Mouse (Mus musculus): ENCODE data around the gene Rpl27a.

Gene Rpl27a

DNA sequence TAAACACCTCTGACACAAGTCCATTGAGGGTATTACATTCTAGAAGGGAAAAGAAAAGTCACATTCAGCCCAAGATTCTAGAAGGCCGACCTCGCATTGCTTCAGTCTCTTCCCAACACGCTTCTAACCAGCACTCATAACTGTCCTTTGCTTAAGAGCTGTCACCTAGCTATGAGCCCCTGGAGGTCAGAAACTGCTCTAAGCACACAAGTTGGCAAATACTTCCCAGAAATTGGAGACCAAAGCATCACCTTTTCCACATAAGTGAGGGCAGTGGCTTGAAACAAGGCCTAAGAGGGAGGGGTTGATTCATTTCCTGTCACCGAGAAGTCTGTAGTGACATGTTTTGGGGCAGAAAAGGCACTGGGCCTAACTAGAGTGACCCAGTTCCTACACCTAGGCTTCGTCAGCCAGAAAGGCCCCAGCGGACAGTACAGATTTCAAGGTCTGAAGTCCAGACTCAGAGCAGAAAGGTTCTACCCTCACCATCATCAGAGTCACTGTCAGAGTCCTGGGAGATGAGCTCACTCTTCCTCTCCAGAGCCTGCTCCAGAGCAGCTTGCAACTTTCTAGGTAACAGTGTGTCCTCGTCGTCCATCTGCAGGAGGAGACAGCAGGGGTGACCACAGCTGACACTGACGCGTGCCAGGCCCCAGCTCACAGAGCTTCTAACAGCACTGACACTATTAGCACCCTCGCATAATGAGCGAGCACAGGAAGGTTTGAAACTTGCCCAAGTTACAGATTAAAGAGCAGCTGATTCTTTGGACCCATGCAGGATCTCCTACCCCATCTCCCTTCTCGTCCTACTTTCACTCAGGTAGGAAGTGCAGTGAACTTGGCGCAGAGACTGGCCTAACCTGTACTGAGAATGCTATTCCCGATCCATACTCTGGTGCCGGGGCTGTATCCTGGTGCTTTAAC lies 7.1 kb downstream of the Rpl27a start:
- DNase-seq (ENCODE audit: low spot score): no peak

DNA sequence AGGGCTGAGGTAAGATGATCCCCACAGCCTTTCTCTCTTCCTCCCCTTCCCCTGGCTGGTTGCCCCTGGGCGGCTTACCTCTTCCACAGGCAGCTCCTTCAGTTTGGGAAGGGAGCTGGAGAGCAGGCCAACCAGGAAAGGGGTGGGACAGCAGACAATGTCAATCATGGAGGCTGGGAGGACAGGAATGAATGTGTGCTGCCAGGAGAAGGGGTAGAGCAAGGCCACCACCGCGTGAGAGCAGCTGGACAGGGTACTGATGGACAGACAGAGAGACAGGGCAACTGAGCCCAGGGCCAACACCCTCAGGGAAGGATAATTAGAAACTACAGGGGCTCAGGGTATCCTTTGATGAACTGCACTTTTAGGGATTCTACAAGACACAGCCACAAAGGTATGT lies 8.6 kb downstream of the Rpl27a start:
- DNase-seq (ENCODE audit: low spot score): no peak

DNA sequence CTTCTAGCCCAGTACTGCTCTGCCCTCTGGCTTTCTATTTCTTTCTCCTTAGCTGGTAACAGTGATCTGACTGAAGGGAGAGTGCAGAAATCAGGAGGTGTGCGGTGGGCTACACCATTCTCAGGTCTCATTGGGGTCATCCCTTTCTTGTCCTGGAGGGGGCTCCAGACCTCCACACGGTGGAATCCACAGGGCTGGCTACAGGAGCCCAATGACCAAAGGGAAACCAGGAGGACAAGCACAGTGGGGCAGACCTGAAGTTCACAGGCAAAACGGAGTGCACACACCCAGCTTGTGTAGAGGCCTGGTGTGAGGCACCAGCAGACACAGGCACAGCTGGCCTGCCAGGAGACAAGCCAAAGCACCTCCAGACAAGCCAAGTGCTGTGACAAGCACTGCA lies 9.4 kb downstream of the Rpl27a start:
- DNase-seq (ENCODE audit: low spot score): no peak

DNA sequence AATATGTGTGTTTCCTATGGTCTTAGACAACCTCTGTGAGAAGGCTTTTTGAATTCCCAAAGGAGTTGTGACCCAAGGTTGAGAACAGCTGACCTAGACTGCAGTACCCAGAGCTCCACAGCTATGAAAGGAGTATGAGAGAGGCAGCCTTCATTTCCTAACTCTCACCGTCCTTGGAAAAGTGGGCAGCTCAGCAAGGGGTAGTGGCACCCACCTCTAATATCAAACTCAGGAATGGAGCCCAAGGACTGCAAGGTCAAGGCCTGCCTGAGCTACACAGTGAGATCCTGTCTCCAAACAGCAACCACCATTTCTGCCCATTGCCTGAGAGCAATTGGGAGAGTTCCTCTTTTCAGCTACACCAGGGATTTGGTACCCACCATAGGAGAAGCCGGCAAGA lies 10.8 kb downstream of the Rpl27a start:
- no peak for DNase-seq (ENCODE audit: low spot score)

DNA sequence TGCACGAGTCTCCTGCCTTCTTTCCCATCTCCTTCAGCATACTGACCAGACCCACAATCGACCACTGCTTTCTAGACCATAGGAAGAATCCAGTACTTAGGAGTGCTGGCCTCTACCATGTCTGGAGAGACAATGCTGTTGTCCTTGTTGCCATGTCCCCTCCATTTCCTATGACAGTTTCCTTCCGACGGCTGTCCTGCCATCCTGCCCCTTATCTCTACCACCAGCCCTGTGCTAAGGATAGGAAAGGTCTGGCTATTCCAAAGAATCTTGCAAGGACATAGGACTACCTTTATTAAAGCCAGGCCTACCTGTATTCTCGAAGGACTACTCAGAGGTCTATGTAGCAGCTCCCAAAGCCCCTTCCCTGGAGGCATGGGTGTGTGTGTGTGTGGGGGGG lies 12.6 kb downstream of the Rpl27a start:
- no peak for DNase-seq (ENCODE audit: low spot score)

DNA sequence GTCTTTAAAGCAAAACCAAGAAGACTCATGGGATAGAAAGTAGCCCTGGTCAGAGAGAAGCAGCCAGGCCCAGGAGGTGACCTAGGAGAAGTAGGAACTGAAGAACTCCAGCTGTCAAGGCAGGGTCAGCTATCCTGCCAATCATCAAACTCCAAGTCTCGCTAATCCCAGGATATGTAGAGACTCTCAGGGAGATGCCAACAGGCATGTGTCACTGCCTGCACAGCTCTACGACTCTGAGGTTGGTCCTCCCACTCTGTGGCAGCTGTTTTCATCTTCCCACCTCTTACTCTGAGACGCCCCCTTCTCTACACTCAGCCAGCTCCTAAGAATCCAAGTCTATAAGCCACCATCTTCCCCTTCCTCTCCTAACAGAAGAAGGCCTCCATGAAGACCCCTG lies 13.7 kb downstream of the Rpl27a start:
- DNase-seq (ENCODE audit: low spot score): no peak

DNA sequence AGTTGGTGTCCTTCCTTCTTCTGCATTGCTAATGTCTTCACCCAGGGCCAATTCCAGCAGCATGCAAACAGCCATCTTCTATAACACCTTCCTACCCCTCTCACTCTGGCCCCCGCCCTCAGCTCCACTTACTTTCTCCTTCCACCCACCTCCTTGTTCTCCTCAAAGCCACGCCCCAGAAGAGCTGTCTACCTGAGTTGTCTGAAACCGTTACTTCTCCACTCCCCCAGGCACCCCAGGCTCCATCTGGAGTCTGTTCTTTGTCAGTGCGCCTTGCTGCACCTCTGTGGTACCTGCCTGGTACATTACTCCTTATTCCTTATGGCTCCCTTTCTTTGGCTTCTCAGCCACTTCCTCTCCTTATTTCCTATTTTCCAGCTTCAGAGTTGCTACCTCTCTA lies 14.2 kb downstream of the Rpl27a start:
- no peak for DNase-seq (ENCODE audit: low spot score)

DNA sequence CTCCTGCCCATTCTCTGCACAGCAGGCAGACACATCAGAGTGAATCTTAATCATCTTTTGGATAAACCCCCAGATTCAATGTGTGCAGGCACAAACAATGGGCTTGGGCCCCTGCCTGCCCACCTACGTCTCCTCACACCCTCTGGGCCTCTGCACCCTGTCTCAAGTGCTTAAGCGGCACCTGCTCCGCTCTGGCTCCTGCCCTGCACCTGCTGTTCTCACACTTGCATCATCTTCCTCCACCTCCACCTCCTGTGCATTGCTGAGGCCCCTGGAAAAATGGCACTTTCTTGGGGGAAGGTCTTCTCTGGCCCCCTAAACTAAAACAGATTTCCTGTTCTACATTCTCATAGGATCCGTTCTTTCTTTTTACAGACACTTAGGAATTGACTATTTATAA lies 14.9 kb downstream of the Rpl27a start:
- no peak for DNase-seq (ENCODE audit: low spot score)

DNA sequence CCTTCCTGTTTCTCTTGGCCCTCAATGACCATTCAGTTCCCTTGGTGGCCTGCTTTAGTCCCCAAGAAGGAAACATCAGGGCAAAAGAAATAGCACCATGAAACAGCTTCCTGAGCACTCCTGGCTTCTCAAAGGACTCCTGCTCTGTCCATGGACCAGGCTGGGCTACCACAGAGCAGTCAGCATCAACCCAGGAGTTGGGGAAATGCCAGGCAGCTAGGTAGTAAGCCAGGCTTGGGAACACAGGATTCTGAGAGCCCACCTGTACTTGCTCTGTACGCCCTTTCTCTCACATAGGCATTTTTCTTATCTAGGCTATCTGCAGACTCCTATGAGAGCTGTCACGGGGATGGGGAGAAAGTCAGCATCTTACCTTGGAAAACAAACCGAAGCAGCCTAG lies 16.0 kb downstream of the Rpl27a start:
- DNase-seq (ENCODE audit: low spot score): no peak

DNA sequence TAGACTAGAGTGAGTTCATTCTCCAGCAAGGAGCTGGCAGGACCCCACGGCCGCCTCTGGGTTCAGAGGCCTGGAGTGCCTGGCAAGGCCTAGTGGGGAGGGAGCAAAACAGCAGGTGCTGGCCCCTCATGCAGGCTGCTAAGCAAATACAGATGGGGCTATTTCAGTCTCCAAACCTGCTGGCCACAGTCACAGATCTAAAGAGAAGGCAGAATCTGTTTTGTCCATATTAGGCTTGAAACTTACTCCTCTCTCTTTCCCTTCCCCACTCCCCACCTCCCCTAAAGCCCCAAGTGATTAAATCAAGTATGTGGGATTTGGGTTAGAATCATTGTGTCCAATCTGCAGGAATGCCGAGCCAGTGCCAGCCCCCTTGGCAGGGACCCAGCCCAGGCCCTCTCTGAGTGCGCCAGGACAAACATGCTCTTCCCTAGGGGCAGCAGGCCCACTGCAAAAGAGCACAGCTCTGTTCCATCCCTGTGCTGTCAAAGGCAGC lies 17.6 kb downstream of the Rpl27a start:
- no peak for DNase-seq (ENCODE audit: low spot score)

DNA sequence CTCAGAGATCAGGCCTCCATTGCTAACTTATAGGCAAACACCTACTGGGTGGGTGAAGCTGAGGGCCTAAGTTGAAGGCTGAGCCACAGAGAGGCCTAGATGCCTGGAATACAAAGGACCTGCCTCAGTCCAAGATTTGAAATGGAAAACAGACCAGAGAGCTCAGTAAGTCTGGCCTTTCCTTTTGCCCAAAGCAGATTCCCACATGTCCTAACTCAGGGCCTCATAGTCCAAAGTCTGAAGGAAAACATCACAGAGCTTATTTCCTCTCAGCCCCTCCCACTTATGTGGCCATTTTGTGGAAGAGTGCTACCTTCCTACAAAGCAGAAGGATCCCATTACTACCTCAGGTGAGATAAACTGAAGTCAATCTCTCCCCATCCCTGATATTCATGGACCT lies 22.0 kb downstream of the Rpl27a start:
- no peak for DNase-seq (ENCODE audit: low spot score)

DNA sequence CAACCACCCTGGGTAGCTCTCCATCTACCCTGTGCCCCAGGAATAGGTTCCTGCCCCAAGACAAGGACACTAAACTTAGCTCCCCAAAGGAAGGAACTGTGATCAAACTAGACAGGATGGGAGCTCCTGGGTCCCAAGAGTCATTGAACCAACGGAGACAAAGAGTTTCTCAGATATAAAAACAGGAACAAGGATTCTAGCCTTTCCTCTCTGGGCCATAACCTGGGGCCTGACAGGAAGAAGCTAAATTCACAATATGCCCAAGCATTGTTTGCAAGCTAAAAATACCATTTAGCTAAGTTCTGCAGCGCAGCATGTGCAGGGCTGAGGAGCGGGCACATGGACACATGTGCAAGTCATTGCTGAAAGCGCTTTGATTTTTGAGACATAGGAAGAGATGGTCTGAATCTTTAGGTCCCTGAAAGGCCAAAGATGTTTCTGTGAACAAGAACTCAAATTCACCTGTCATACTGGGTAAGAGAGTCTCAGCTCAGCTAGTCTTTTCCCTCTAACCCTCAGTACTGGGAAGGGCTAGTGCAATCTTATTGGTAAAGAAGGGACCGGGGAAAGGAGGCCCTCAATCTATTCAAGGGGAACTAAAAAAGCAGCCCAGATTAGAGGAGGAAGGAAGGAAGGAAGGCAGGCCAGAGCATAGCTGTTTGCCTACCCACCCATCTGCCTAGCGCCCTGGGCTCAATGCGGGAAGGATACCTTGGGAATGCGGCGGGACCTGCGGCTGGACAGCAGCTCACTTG lies 22.8 kb downstream of the Rpl27a start:
- DNase-seq (ENCODE audit: low spot score): no peak

DNA sequence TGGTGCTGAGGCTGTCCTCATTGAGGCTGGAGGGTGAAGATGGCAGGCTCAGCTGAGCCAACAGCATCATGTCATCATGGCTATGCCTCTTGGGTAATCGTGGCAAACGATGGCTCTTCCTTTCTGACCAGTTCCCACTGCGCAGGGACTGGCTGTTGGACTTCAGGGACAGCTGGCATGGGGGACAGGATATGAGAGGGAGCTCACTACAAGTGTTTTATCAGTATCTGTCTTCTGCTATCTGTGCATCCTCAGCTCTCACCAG lies 23.3 kb downstream of the Rpl27a start:
- DNase-seq (ENCODE audit: low spot score): no peak

DNA sequence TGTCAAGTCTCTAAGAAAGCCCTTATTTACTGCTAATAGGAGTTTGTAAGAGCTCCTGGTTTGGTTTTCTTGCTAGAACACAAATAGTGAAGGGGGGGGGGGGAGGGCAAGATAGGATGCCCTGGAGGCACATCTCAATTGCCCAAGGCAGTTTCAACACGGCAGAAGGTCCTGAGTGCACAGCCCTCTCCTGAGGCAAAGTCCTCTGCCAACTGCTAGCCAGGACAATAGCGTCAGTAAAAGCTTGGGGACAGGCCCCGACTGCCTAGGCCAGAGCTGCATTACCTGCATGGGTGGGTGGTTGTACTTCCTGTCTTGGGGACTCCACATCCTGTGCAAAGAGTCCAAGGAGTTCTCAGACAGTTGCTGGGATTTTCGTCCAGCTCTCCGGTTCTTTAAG lies 25.8 kb downstream of the Rpl27a start:
- no peak for DNase-seq (ENCODE audit: low spot score)

DNA sequence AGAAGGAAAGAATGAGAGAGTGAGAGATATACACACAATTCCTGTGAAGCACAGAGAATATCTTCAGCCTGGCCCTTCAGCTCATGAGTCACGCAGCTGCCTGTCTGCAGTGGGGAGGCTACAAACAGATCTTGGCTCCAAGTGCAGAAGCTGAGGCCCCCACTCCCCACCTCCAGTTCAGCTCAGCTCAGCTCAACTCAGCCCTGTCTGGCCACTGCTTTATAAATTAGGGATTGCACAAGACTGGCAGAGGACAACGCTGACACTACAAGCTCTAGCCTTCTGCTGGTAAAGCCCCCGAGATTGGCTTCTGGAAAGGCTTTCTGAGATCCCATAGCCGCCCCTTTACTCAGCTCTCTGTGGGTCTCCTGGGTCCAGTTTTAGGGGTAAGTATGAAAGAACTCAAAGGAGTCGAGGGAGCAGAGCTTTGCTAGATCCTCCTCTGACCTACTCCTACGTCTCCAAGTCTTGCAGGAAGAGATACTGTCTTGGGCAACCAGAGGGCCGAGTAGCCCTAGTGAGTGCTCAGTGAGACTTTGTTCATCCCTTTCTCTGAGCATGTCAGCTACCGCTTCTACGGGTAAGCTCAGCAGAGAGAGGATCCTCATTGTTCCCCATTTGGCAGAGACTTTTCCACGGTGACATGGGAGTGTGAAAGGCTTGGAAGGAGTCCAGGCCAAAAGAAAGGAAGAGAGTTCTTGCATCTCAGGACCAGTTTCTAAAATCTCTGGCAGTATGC lies 26.5 kb downstream of the Rpl27a start:
- DNase-seq (ENCODE audit: low spot score): no peak

DNA sequence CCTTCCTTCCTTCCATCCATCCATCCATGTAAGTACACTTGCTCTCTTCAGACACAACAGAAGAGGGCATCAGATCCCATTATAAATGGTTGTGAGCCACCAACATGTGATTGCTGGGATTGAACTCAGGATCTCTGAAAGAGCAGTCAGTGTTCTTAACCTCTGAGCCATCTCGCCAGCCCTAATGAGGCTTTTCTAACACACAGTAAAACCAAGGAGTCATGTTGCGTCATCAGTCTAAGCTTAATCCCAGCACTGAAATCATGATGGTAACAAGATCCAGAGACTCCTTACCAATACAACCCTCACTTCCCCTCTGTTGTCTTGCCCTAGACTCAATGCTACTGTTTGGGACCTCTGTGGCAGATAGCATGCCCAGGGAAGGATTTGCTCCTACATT lies 27.2 kb downstream of the Rpl27a start:
- DNase-seq (ENCODE audit: low spot score): no peak

DNA sequence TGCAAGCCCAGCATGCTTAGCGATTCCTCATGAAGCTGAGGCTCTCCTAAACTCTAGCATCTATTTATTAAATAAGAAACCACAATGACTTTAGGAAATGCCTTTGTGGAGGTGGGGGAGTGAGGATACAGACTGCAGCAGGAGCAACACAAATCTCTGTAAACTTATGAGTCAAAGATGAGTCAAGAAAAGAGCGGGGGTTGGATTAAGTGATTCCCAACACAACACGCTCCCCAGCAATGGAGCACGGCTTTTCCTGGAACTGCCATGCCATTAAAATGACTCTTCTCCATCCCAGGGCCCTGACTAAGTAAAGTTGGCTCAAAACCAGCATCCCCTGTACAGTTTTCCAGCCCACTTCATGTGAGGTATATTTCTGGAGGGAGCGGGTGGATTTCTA lies 27.8 kb downstream of the Rpl27a start:
- DNase-seq (ENCODE audit: low spot score): no peak

DNA sequence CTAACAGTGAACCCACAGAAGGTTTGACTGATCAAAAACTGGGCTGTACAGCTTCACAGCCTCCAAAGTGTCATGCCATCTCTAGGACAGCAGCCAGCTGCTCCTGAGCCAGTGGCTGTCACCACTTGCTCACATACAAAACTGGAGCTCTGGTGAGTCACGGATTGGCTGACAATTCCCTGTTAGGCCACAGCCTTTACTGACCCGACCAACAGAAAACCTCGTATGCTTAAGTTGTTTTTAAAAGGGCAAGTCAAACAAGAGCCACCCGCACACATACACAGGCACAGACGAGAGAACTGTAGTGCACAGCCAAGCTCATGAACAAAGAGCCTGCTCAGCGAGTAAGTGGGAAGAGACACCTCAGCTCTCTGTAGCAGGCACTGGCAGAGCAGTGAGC lies 40.6 kb downstream of the Rpl27a start:
- no peak for DNase-seq (ENCODE audit: low spot score)

DNA sequence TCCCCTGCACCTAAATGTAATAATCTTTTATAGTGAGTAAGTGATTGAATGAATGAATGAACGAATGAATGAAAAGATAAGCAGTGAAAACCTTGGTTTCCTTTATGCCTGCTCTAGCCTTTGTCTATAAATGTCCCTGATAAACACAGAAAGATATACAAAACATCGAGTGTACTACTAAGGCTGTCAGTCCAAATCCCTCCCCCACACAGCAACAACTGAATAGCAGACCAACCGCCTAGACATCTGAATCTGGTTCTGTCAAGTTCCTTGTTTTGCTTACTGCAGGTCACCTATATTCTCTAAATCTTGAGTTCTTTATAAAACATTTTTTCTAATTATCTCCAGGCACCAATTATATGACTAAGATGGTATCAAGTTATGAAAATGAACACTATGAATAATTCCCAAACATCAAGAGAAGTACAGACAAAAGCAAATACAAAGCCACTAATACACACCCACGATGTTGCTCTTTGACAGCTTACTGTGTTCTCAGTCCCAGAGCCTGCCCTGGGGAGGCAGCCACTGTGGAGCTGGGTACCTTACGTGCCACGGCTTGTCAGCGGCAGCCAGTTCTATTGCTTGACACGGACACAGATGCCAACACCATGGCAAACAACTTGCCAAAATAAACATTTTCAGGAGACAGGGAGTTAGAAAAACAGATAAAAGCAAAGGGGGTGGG lies 42.7 kb downstream of the Rpl27a start:
- no peak for DNase-seq (ENCODE audit: low spot score)

DNA sequence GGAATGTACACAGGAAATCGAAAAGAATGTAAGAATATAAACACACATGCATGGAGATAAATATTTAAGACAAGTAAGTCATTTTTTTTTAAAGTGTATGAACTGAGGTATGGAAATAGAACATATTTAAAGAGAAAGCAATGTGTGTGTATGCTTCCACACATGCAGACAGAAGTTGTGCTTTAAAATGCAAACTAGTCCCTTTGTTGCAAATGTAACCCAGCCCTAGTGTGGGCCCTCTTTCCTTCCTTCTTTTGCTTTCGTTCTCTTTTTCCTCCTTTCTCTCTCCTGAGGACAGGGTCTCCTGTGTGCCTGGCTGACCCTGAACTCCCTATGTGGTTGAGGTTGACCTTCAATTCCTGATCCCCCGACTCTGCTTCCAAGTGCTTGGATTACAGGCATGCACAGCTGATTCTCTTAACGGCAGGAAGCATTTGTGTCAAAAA lies 43.2 kb downstream of the Rpl27a start:
- no peak for DNase-seq (ENCODE audit: low spot score)

DNA sequence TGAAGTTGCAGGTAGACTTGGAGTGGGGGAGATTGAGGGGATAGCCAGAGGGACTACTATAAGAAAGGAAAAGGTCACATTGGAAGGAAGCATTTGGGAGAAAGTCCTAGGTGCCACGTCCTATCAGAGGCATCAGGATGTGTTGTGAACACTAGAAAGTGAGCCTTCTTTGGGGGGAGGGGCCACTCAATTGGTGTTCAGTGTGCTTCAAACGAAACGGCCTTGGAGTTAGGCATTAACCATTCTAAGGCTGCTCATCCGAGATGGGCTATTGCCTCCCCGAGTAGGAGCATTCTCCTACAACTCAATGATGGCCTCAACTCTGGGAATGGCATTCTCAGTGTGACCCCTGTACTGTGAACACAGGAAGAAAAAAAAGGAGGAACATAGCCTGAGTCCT lies 43.7 kb downstream of the Rpl27a start:
- DNase-seq (ENCODE audit: low spot score): no peak

DNA sequence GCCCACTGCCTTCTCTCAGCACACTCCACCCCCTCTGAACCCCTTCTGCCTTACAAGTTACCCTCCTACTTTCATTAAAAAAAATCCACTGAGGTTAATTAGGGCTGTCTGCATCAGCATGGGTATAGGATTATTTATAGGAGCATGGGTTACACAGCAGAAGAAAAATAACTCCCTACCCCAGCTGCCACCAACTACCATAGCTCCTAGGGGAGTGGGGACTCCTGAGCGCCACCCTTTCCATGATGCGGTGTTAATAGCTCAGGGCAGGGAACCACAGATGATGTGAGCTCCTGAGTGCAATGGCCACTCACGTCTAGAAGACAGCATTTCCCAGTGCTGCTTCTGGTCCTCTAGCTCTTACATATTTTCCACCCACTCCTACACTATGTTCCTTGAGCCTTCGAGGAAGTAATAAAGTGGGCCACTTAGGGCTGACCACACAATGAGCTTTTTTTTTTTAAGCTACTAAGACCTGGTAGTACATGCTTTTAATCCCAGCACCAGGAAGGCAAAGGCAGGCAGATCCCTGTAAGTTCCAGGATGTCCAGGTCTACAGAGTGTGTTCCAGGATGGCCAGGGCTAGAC lies 44.9 kb downstream of the Rpl27a start:
- no peak for DNase-seq (ENCODE audit: low spot score)
